Mouse (Mus musculus) G1E-ER4 (cell line): ENCODE results near the gene Dennd1a. TPM values are rescaled to one million over a fixed set of nuclear protein-coding genes. Genes with fewer than 3 reads are reported as not detected.

Experiments
- GATA1 ChIP-seq: IDR thresholded peaks from one replicate; pipeline ENCODE4 v1.8.0; 2012; ENCODE audit warnings: low read length, inconsistent platforms
- polyA plus RNA-seq: library from polyadenylated mRNA; stranded (reverse); fragments of >175 nt; gene quantifications from 2 replicates; pipeline ENCODE4 v1.2.3, GENCODE M21; 2012

Dennd1a gene
- polyA plus RNA-seq, 1 experiment: 55.0 TPM

DNA sequence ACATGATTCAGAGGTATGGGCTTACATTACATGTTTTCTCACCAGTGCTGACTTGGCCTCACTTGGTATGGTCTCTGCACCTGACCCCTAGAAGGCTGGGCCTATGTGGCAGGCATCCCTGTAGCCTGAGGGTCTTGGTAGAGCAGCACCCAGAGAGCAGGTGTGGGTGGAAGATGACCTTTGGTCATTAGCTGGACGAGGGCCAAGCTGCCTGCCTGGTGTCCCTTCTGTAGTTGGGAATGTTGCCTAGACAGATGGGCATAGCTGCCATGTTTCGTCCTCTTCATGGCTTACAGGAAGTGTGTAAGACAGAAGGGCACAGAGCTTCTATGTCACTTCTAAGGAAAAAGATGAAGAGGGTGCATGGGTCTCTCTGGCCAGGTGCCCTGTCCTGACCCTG, 463.4 kb downstream of the Dennd1a start:
- TF ChIP-seq GATA1: no peak

GRCm38 (mm10) chr2:37822122-37822521, 465.1 kb downstream of the Dennd1a start:
- no peak for TF ChIP-seq GATA1

- TF ChIP-seq GATA1: no peak
Observed at GRCm38 (mm10) chr2:37819526-37820152, 467.6 kb downstream of the Dennd1a start.

GRCm38 (mm10) chr2:37818761-37819525, 468.2 kb downstream of the Dennd1a start:
- TF ChIP-seq GATA1: no peak

- TF ChIP-seq GATA1: no peak
Observed at GRCm38 (mm10) chr2:37815676-37816075, 471.5 kb downstream of the Dennd1a start.

GRCm38 (mm10) chr2:37814820-37815361, 472.3 kb downstream of the Dennd1a start:
- TF ChIP-seq GATA1: no peak

GRCm38 (mm10) chr2:37812401-37812800, 474.8 kb downstream of the Dennd1a start:
- TF ChIP-seq GATA1: no peak

- TF ChIP-seq GATA1: no peak
Observed at GRCm38 (mm10) chr2:37811682-37812081, 475.5 kb downstream of the Dennd1a start.

DNA sequence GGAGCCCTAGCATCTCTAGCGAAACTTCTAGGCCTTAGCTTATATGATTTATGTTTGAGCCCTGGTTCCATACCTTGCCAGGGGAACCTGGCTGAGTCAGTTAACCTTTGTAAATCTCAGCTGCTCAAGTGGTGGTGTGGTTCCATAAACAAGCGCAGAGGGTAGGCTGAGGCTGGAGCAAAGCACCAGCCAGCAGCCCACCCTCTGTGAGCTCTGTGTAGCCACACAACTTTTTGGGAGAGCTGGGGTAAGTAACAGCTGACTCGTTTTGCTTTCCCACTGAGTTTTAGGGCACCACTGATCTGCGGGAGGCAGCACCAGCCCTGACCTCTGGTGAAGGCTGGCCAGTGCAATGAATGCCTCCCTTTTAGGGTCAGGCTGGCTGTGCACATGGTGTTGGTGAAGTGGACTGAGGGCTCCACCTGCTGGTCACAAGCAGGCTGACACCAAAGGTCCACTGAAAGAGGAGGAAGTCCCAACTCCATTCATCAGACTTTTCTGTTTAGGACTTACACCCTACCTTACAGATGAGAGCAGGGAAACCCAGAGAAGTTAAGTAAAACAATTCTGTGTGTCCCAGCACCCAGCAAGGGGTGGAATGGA, 484.5 kb downstream of the Dennd1a start:
- TF ChIP-seq GATA1: no peak

DNA sequence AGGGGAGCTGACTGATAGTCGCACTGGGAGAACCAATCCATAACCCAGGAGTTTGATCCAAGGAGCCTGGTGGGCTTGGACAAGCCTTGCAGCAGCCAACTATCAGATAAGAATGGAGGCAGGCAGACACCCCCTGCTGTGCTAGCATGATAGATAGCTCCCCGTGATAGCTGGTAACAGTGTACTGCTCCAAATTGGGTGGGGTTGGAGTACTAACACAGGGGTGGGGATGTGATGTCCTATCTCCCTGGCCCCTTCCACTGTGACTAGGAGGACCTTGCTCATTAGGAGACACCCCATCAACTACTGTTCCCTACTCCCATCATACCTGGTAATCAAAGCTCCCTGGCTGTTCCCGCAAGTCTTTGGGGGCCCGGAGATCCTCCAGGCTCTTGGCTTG, 485.5 kb downstream of the Dennd1a start:
- TF ChIP-seq GATA1: no peak

DNA sequence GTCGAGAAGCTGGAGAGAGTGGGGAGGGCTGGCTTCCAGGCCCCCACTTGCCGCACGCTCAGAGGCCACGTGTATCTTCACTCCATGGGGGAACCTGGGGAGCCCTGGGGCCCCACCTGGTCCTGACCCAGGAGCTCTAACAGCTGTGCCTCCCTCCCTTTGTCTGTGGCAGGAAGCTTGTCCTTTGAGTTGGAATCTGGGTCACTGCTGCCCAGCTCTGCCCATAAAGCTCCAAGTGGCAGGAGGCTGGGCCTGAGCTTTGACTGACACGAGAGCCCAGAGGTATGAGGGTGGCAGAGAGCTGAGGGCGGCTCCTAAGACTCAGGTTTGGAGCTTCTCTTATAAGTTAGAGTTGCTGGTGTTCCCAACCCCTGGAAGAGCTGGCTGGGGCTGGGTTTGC, 488.1 kb downstream of the Dennd1a start:
- TF ChIP-seq GATA1: no peak

DNA sequence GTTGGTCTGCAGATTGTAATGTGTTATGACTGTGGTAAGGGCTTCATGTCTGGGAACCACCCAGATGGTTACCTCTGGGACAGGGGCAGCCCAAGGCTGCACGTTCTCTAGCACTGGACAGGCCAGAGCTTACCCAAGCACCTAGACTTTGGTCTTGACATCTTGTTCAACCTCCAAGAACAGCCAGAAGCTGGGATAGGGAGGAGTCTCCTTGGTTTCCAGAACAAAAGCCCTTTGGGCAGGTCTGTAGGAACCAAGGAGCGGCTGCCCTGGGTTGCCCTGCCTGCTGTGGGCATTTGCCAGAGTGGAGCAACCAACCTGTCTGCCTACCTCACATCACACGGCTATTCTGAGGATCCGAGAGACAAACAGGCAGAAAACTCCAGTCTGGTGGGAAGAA, 490.1 kb downstream of the Dennd1a start:
- no peak for TF ChIP-seq GATA1

DNA sequence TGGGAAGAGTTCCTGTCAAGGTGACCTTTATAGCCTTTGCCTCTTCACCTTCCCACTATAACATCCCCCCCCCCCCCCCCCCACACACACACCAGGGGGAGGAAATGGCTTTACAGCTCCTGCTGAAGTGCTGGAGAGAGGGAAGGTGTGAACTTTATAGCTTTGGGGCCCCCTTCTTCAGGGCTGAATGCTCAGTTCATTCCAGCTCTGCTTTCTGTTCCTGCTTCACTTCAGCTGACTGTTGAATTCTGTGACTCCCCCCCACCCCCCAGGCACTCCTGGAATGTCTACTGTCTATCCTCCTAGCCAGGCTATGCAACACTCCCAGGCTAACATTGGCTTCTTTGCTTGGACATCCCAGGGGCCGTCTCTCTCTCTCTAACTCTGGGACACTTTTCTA, 491.2 kb downstream of the Dennd1a start:
- TF ChIP-seq GATA1: no peak

GRCm38 (mm10) chr2:37791340-37791739, 495.9 kb downstream of the Dennd1a start:
- no peak for TF ChIP-seq GATA1

DNA sequence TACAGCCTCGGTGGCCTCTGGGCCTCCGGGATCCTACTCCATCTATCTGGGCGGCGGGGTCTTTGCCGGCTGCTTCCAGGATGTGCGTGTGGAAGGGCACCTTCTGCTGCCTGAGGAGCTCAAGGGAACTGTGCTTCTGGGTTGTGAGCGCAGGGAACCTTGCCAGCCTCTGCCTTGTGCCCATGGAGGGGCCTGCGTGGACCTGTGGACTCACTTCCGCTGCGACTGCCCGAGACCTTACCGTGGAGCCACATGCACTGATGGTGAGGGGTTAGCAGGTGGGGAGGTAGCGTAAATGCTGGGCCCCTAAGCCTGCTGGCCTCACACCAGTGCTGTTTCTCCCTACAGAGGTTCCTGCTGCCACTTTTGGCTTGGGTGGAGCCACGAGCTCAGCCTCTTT, 496.5 kb downstream of the Dennd1a start:
- TF ChIP-seq GATA1: no peak

- no peak for TF ChIP-seq GATA1
Observed at GRCm38 (mm10) chr2:37789995-37790394, 497.2 kb downstream of the Dennd1a start.
